Mouse (Mus musculus) midbrain, embryonic 16.5 days (tissue): ENCODE results near the gene Vmn2r103. TPM values are rescaled to one million over a fixed set of nuclear protein-coding genes. Genes with fewer than 3 reads are reported as not detected.

ENCODE experiments used
- ATAC-seq: fragments of 200-750 bp; cut with Nextera tagmentation; 2 replicates; pipeline ENCODE4 v1.8.0; 2017; ENCODE audit warnings: moderate TSS enrichment
- H3K27ac ChIP-seq: fragments of 300-500 bp; sonication (generic); 2 replicates; pipeline ENCODE4 v1.5.1; 2014; ENCODE audit warnings: mild to moderate bottlenecking, low read length, mixed read lengths
- H3K27me3 ChIP-seq: fragments of 300-500 bp; sonication (generic); 2 replicates; pipeline ENCODE4 v1.6.1; 2014; ENCODE audit warnings: low read depth, low read length, mixed read lengths; ENCODE audit not compliant: control insufficient read depth, insufficient read depth
- H3K36me3 ChIP-seq: fragments of 300-500 bp; sonication (generic); 2 replicates; pipeline ENCODE4 v1.6.1; 2014; ENCODE audit warnings: mild to moderate bottlenecking, low read length, moderate library complexity, mixed read lengths; ENCODE audit not compliant: control insufficient read depth, insufficient read depth
- H3K4me1 ChIP-seq: fragments of 300-500 bp; sonication (generic); 2 replicates; pipeline ENCODE4 v1.6.1; 2014; ENCODE audit warnings: mild to moderate bottlenecking, low read length, mixed read lengths; ENCODE audit not compliant: control insufficient read depth, insufficient read depth
- H3K4me2 ChIP-seq: fragments of 300-500 bp; sonication (generic); 2 replicates; pipeline ENCODE4 v1.6.1; 2014; ENCODE audit warnings: mild to moderate bottlenecking, low read length, mixed read lengths
- H3K4me3 ChIP-seq: fragments of 300-500 bp; sonication (generic); 2 replicates; pipeline ENCODE4 v1.5.1; 2014; ENCODE audit warnings: low read depth, mild to moderate bottlenecking, low read length, moderate library complexity, mixed read lengths
- H3K9ac ChIP-seq: fragments of 300-500 bp; sonication (generic); 2 replicates; pipeline ENCODE4 v1.6.1; 2014; ENCODE audit warnings: low read depth, low read length, mixed read lengths
- H3K9me3 ChIP-seq: fragments of 300-500 bp; sonication (generic); replicated peaks from 2 replicates; pipeline ENCODE4 v1.6.1; 2014; ENCODE audit warnings: mild to moderate bottlenecking, low read length, mixed read lengths; ENCODE audit not compliant: control insufficient read depth, poor library complexity, severe bottlenecking
- WGBS: fragments of 180-500 bp; shearing (Covaris S2); extraction: QIAGEN DNeasy Blood & Tissue Kit; methylation state at CpG from one replicate; pipeline ENCODE4 v1.1.7; 2014; 5-methylcytosine and 5-hydroxymethylcytosine counted together
- polyA plus RNA-seq: library from polyadenylated mRNA; unstranded; fragments of >200 nt; fragmentation: Nextera tagmentation; extraction: Ambion mirVana; gene quantifications from 2 replicates; pipeline ENCODE4 v1.2.1, GENCODE M21; 2015

Gene Vmn2r103
- not detected in 2 replicates for polyA plus RNA-seq

- H3K9ac ChIP-seq: no peak within 1 kb of the TSS
- no peak for ATAC-seq
- H3K4me3 ChIP-seq: no peak within 1 kb of the TSS
Observed at GRCm38 (mm10) chr17:19773063-19773462, at the start of gene Vmn2r103. Vmn2r103 (plus strand) TSS chr17:19773363.

GRCm38 (mm10) chr17:19778994-19779393 is 5.8 kb downstream of the Vmn2r103 start:
- no peak overlapping the region for H3K4me3 ChIP-seq
- no peaks in the 10 kb centered on the region for H3K27me3 ChIP-seq
- peaks cover 2% of the 10 kb centered on the region; the same call in 1 of the 2 replicates for H3K9me3 ChIP-seq
- ATAC-seq: no peak
- 90% methylated on average over 4 of the region's 4 CpGs for WGBS
- no peak overlapping the region for H3K27ac ChIP-seq
- no peaks in the 10 kb centered on the region for H3K4me1 ChIP-seq
- H3K4me2 ChIP-seq: no peak overlapping the region
- no peak overlapping the region for H3K9ac ChIP-seq
- no peaks in the 10 kb centered on the region for H3K36me3 ChIP-seq

More at GRCm38 (mm10) chr17:19773063-19773462, at the start of gene Vmn2r103:
- peaks cover 7% of the 10 kb centered on the region for H3K9me3 ChIP-seq
- H3K36me3 ChIP-seq: no peaks in the 10 kb centered on the region
- no peak within 1 kb of the TSS for H3K4me2 ChIP-seq
- no peaks in the 10 kb centered on the region for H3K4me1 ChIP-seq
- 61% methylated on average over 4 of the region's 4 CpGs for WGBS
- no peaks in the 10 kb centered on the region for H3K27me3 ChIP-seq
- H3K27ac ChIP-seq: no peak within 1 kb of the TSS

GRCm38 (mm10) chr17:19789248-19789647 is 16.1 kb downstream of the Vmn2r103 start:
- 79% methylated on average over 1 of the region's 1 CpGs for WGBS
- Histone ChIP-seq H3K36me3 (no peaks in the 10 kb centered on the region), H3K4me1 (no peaks in the 10 kb centered on the region), H3K4me2 (no peak overlapping the region), H3K4me3 (no peak overlapping the region), H3K9ac (no peak overlapping the region), H3K27ac (no peak overlapping the region), H3K9me3 (no peaks in the 10 kb centered on the region), H3K27me3 (no peaks in the 10 kb centered on the region)
- no peak for ATAC-seq

Other genes starting within 250 kb of the Vmn2r103 start
- gene Vmn2r101, start 196.1 kb upstream of the Vmn2r103 start, polyA plus RNA-seq: not detected in 2 replicates
- gene Vmn2r102, start 113.0 kb upstream of the Vmn2r103 start, polyA plus RNA-seq: not detected in 2 replicates